Mouse (Mus musculus): Measurements from ENCODE around the gene Abi3.
A peak's percentile ranks its signal among the peaks of the same experiment; 100 is the strongest.

DNA sequence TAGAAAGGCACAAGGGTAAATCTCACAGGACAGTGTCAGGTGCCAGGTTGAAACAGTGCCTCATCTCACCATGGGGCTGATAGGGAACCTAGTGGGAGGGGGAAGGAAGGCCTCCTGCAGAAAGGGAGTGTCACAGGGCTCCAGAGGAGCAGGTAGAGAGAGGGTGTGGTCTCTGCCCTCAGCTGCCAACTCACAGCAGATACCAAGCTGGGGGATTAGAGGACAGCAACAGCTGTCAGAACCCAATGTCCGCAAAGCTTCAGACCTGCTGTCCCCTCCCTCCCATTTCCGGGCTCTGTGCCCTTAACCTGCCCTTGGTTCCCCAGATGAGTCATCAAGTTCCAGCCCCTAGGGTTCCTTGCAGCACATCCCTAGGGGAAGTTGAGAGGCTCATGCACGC is 36.7 kb downstream of the Abi3 start:
- TF ChIP-seq TAL1 (IDR thresholded peaks at IDR 0.05; ENCODE audit: low read length), result no peak
- peak; percentile 50 for TF ChIP-seq GATA1 (IDR thresholded peaks at IDR 0.05; ENCODE audit: low read length)
